Mouse (Mus musculus): Measurements from ENCODE around the gene Dnah12. TPM values are rescaled to one million over a fixed set of nuclear protein-coding genes. Genes with fewer than 3 reads are reported as not detected.

Gene Dnah12
- polyA plus RNA-seq, 1 experiment = 0.19 TPM

- no peak for TF ChIP-seq CTCF (IDR thresholded peaks at IDR 0.05; ENCODE audit: extremely low read depth, insufficient read depth, low read length)
- no peak for TF ChIP-seq POLR2A (IDR thresholded peaks at IDR 0.05; ENCODE audit: extremely low read depth, insufficient read depth, low read length)
- Histone ChIP-seq H3K4me1 (ENCODE audit: control insufficient read depth, insufficient read depth, low read length) (no peaks in the 10 kb centered on the region), H3K4me3 (ENCODE audit: insufficient read depth, low read length) (no peak overlapping the region), H3K27ac (ENCODE audit: insufficient read depth, low read length) (no peak overlapping the region)
These were observed 105.3 kb downstream of the Dnah12 start for GRCm38 (mm10) chr14:26798330-26798729.

- H3K4me1 ChIP-seq (ENCODE audit: control insufficient read depth, insufficient read depth, low read length) = no peaks in the 10 kb centered on the region
- TF ChIP-seq CTCF (IDR thresholded peaks at IDR 0.05; ENCODE audit: extremely low read depth, insufficient read depth, low read length) = no peak
- no peak for TF ChIP-seq POLR2A (IDR thresholded peaks at IDR 0.05; ENCODE audit: extremely low read depth, insufficient read depth, low read length)
- H3K27ac ChIP-seq (ENCODE audit: insufficient read depth, low read length) = no peak overlapping the region
- H3K4me3 ChIP-seq (ENCODE audit: insufficient read depth, low read length) = no peak overlapping the region
These were observed 106.2 kb downstream of the Dnah12 start for GRCm38 (mm10) chr14:26799286-26799685.

DNA sequence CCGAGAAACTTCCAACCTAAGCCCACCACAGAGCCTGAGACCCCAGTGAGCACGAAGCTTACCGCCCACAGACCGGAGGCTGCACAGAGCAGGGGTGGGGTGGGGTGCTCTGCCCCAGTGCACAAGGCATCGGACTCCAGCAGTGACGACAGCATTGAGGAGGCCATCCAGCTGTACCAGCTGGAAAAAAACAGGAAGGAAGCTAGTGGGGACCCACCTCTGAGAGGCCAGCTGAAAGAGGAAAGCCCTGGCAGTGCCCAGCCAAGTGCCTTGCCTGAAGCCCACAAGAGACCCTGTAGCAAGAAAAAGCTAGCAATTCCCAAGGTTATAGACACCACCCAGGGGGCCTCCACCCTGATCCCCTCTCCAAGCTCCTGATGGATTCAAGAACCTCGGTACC is 112.4 kb downstream of the Dnah12 start:
- no peak for TF ChIP-seq POLR2A (IDR thresholded peaks at IDR 0.05; ENCODE audit: extremely low read depth, insufficient read depth, low read length)
- no peak for TF ChIP-seq CTCF (IDR thresholded peaks at IDR 0.05; ENCODE audit: extremely low read depth, insufficient read depth, low read length)
- Histone ChIP-seq H3K27ac (ENCODE audit: insufficient read depth, low read length) (no peak overlapping the region), H3K4me1 (ENCODE audit: control insufficient read depth, insufficient read depth, low read length) (no peaks in the 10 kb centered on the region), H3K4me3 (ENCODE audit: insufficient read depth, low read length) (no peak overlapping the region)

GRCm38 (mm10) chr14:26812734-26813133 is 119.7 kb downstream of the Dnah12 start:
- Histone ChIP-seq H3K4me3 (ENCODE audit: insufficient read depth, low read length) (no peak overlapping the region), H3K27ac (ENCODE audit: insufficient read depth, low read length) (no peak overlapping the region), H3K4me1 (ENCODE audit: control insufficient read depth, insufficient read depth, low read length) (no peaks in the 10 kb centered on the region)
- TF ChIP-seq CTCF (IDR thresholded peaks at IDR 0.05; ENCODE audit: extremely low read depth, insufficient read depth, low read length) = no peak
- no peak for TF ChIP-seq POLR2A (IDR thresholded peaks at IDR 0.05; ENCODE audit: extremely low read depth, insufficient read depth, low read length)

GRCm38 (mm10) chr14:26813871-26814270 is 120.8 kb downstream of the Dnah12 start:
- Histone ChIP-seq H3K27ac (ENCODE audit: insufficient read depth, low read length) (no peak overlapping the region), H3K4me1 (ENCODE audit: control insufficient read depth, insufficient read depth, low read length) (no peaks in the 10 kb centered on the region), H3K4me3 (ENCODE audit: insufficient read depth, low read length) (no peak overlapping the region)
- TF ChIP-seq CTCF (IDR thresholded peaks at IDR 0.05; ENCODE audit: extremely low read depth, insufficient read depth, low read length) (no peak), POLR2A (IDR thresholded peaks at IDR 0.05; ENCODE audit: extremely low read depth, insufficient read depth, low read length) (no peak)

DNA sequence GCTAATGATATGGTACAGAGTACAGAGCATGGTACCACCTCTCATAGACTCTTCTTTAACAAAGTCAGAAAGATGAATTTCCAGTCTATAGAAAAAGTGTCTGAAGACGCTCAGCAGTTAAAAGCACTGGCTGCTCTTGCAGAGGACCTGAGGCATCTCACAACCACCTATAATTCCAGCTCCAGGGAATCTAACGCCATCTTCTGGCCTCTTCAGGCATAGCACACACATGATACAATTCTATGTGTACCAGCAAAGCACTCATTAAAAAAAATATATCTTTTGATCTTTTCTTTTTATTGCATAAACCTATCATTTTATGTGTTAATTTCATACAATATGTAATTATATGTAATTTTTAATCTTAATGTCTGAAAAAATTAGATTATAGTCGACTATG is 121.8 kb downstream of the Dnah12 start:
- no peak overlapping the region for H3K4me3 ChIP-seq (ENCODE audit: insufficient read depth, low read length)
- H3K27ac ChIP-seq (ENCODE audit: insufficient read depth, low read length) = no peak overlapping the region
- TF ChIP-seq POLR2A (IDR thresholded peaks at IDR 0.05; ENCODE audit: extremely low read depth, insufficient read depth, low read length) = no peak
- no peak for TF ChIP-seq CTCF (IDR thresholded peaks at IDR 0.05; ENCODE audit: extremely low read depth, insufficient read depth, low read length)
- H3K4me1 ChIP-seq (ENCODE audit: control insufficient read depth, insufficient read depth, low read length) = no peaks in the 10 kb centered on the region

- Histone ChIP-seq H3K4me1 (ENCODE audit: control insufficient read depth, insufficient read depth, low read length) (no peaks in the 10 kb centered on the region), H3K27ac (ENCODE audit: insufficient read depth, low read length) (no peak overlapping the region), H3K4me3 (ENCODE audit: insufficient read depth, low read length) (no peak overlapping the region)
- TF ChIP-seq CTCF (IDR thresholded peaks at IDR 0.05; ENCODE audit: extremely low read depth, insufficient read depth, low read length) (no peak), POLR2A (IDR thresholded peaks at IDR 0.05; ENCODE audit: extremely low read depth, insufficient read depth, low read length) (no peak)
These were observed 123.7 kb downstream of the Dnah12 start for GRCm38 (mm10) chr14:26816785-26817184.

DNA sequence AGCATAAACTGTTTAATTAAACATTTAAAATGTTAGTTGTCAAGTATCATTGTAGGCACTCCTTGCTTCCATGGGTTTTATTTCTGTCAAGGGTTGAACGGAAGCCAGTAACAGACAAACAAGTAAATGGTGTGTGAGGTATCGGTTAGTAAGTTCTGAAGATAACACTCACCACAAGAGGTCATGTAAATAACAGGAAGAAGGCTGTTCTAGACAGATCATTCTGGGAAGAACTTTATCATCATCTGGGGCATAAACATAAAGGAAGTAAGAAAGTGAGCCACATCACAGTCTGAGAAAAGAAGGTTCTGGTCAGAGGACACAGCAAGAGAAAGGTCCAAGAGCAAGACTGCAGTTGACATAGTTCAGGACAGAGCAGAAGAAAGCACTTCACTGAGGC is 132.9 kb downstream of the Dnah12 start:
- no peak overlapping the region for H3K27ac ChIP-seq (ENCODE audit: insufficient read depth, low read length)
- TF ChIP-seq POLR2A (IDR thresholded peaks at IDR 0.05; ENCODE audit: extremely low read depth, insufficient read depth, low read length) = no peak
- TF ChIP-seq CTCF (IDR thresholded peaks at IDR 0.05; ENCODE audit: extremely low read depth, insufficient read depth, low read length) = no peak
- H3K4me1 ChIP-seq (ENCODE audit: control insufficient read depth, insufficient read depth, low read length) = no peaks in the 10 kb centered on the region
- no peak overlapping the region for H3K4me3 ChIP-seq (ENCODE audit: insufficient read depth, low read length)

- no peak overlapping the region for H3K27ac ChIP-seq (ENCODE audit: insufficient read depth, low read length)
- H3K4me3 ChIP-seq (ENCODE audit: insufficient read depth, low read length) = no peak overlapping the region
- TF ChIP-seq POLR2A (IDR thresholded peaks at IDR 0.05; ENCODE audit: extremely low read depth, insufficient read depth, low read length) = no peak
- TF ChIP-seq CTCF (IDR thresholded peaks at IDR 0.05; ENCODE audit: extremely low read depth, insufficient read depth, low read length) = no peak
- H3K4me1 ChIP-seq (ENCODE audit: control insufficient read depth, insufficient read depth, low read length) = no peaks in the 10 kb centered on the region
These were observed 160.0 kb downstream of the Dnah12 start for GRCm38 (mm10) chr14:26853053-26853452.

DNA sequence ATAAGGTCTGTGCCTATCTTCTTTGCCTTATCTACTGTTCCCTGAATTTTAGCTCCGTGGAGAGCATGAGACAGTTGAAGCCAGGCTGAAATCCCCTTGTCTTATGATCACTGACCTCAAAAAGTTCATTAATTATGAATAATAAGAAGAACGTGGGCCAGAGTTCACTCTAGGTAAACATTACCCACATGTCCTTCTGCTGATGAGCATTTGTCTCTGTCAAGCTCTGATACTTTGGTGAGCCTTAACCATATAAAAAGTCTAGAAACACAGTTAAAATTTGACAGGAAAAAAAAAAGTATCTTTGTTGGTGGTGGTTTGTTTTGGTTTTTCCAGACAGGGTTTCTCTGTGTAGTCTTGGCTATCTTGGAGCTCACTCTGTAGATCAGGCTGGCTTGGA is 161.0 kb downstream of the Dnah12 start:
- no peak for TF ChIP-seq CTCF (IDR thresholded peaks at IDR 0.05; ENCODE audit: extremely low read depth, insufficient read depth, low read length)
- TF ChIP-seq POLR2A (IDR thresholded peaks at IDR 0.05; ENCODE audit: extremely low read depth, insufficient read depth, low read length) = no peak
- Histone ChIP-seq H3K4me3 (ENCODE audit: insufficient read depth, low read length) (no peak overlapping the region), H3K27ac (ENCODE audit: insufficient read depth, low read length) (no peak overlapping the region), H3K4me1 (ENCODE audit: control insufficient read depth, insufficient read depth, low read length) (no peaks in the 10 kb centered on the region)

DNA sequence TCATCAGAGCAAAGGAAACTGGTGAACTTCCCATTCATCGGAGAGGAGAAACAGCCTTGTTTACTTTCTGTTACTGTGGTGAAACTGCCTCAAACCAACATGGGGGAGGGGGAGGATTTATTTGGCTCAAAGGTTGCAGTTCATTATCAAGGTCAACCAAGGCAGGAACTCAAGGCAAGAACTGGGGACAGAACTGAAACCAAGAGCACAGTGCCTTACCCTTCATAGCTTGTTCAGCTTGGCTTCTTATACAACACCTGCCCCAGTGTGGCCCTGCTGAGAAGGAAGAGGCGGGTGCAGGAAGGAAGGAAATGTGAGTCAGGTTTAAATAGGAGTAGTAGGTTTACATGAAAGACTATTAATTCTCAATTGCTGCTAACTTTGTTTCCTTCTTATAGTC is 165.3 kb downstream of the Dnah12 start:
- no peak overlapping the region for H3K27ac ChIP-seq (ENCODE audit: insufficient read depth, low read length)
- H3K4me3 ChIP-seq (ENCODE audit: insufficient read depth, low read length) = no peak overlapping the region
- TF ChIP-seq POLR2A (IDR thresholded peaks at IDR 0.05; ENCODE audit: extremely low read depth, insufficient read depth, low read length) (no peak), CTCF (IDR thresholded peaks at IDR 0.05; ENCODE audit: extremely low read depth, insufficient read depth, low read length) (no peak)
- H3K4me1 ChIP-seq (ENCODE audit: control insufficient read depth, insufficient read depth, low read length) = no peaks in the 10 kb centered on the region

All from cortical plate, adult 2 months (tissue).